Comparison of ENCODE assay signal across 8 mouse cellular contexts in the genomic region with DNA sequence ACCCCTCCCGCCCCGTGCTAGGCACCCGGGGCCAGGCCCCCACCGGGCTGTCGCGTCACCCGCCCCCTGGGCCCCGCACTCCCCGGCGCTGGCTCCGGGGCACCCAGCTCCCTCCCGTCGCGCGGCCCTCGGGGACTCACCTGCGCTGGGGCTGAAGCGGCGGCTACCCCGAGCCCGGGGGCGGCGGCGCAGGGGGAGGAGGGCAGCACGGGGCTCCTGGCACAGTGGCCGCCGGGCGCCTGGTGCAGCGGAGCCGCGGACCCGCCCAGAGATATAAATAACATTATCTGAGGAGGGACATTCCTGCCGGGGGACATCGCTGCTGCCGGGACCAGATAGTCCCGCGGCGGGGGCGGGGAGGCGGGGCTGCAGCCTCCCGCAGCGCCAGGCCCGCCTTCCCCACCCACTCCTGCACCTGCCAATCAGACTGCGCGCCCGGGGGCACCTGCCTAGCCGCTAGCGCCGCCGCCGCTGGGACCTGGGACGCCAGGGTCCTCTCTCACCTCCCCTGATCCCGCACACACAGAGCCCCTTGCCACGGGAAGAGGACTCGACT. TPM values are rescaled to one million over a fixed set of nuclear protein-coding genes. Genes with fewer than 3 reads are reported as not detected.
A peak's percentile ranks its signal among the peaks of the same experiment; 100 is the strongest.
DNase-seq lines count a peak whose midpoint lies in the region; ATAC-seq lines count a peak whose summit lies in the region.

No protein-coding gene starts in this region.

- peaks cover 33% of the 10 kb centered on the region for H3K4me1 ChIP-seq in hindbrain, embryonic 13.5 days (replicated peaks)

- peak overlapping the region; percentile 75 for H3K4me3 ChIP-seq in hindbrain, embryonic 13.5 days

- WGBS in hindbrain, embryonic 13.5 days, result 1% methylated on average over 37 of the region's 55 CpGs

- H3K9me3 ChIP-seq in hindbrain, embryonic 13.5 days, result no peaks in the 10 kb centered on the region

- H3K9ac ChIP-seq in hindbrain, embryonic 13.5 days, result peak overlapping the region; percentile 88

- peak overlapping the region; percentile 60 for H3K27ac ChIP-seq in hindbrain, embryonic 13.5 days

- H3K36me3 ChIP-seq in hindbrain, embryonic 13.5 days, result no peaks in the 10 kb centered on the region

- H3K4me2 ChIP-seq in hindbrain, embryonic 13.5 days, result peak overlapping the region; percentile 100

- peaks cover 69% of the 10 kb centered on the region for H3K27me3 ChIP-seq in hindbrain, embryonic 13.5 days

- peak; percentile 86 for ATAC-seq in hindbrain, embryonic 13.5 days (ENCODE audit: low FRiP score)

- peak; percentile 58 for DNase-seq in T-cell, adult 2 months (ENCODE audit: low spot score)
- peak; percentile 85 for DNase-seq in cerebellum, adult 8-10 months
- DNase-seq in frontal cortex, postnatal 36 days (ENCODE audit: low spot score in 2 of 2), result peak; percentile 76
- peak; percentile 80 to 87 for DNase-seq in left cerebral cortex, adult 18-20 months (ENCODE audit: low spot score in 2 of 2)
- peak; percentile 59 for DNase-seq in lung, postnatal 36 days
- DNase-seq in retina, postnatal 1 day, result peak; percentile 76
- peak; percentile 86 to 87 for DNase-seq in thymus, postnatal 36 days

RNA-seq across cellular contexts. Expression of gene Sptb, which starts 0.5 kb away (rescaled TPM):
- 2.5 and 3.2 TPM in 2 replicates for polyA plus RNA-seq in hindbrain, embryonic 13.5 days (2015; fragmentation: Nextera tagmentation; extraction: Ambion mirVana)
- 100 to 1,000 TPM in 1 of 2 experiments, 10 to 100 TPM in 1; 93.9 to 100 TPM for total RNA-seq in left cerebral cortex, adult 18-20 months (2021)

RNA-seq across cellular contexts. Expression of gene Churc1, which starts 55.5 kb away (rescaled TPM):
- polyA plus RNA-seq in hindbrain, embryonic 13.5 days (2015; fragmentation: Nextera tagmentation; extraction: Ambion mirVana), result 144 and 152 TPM in 2 replicates
- 10 to 100 TPM; 35.8 TPM for total RNA-seq in left cerebral cortex, adult 18-20 months (2021)

RNA-seq across cellular contexts. Expression of gene Fntb, which starts 55.5 kb away (rescaled TPM):
- 33.3 and 37.3 TPM in 2 replicates for polyA plus RNA-seq in hindbrain, embryonic 13.5 days (2015; fragmentation: Nextera tagmentation; extraction: Ambion mirVana)
- 10 to 100 TPM; 26.9 to 28.4 TPM for total RNA-seq in left cerebral cortex, adult 18-20 months (2021)

Comparison
In these comparisons a context has a peak if more than half of its experiments do, and no peak if none do; other contexts are left out.
1. Peak in every context shown above with its lines: DNase-seq, ATAC-seq, H3K4me3 ChIP-seq and H3K27ac ChIP-seq.